Comparison of ENCODE assay signal across 20 mouse cellular contexts in the genomic region with DNA sequence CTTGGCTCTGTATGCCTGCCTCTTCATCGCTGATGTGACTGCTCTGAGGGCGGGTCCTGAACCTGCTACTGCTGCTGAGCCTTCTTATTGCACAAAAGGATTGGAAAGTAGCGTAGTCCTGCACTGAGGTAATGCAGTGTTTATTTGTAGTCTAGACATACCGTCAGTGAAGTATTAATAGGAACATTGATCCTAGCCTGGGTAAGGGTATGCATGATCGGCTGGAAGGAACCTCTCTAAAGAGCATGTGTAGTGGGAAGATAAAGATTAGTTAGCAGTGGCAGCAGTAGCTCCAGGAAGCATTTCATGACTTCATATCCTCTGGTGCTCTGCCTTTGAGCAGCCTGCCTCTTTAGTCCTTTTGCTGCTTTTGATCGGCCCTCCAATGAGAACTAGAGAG. TPM values are rescaled to one million over a fixed set of nuclear protein-coding genes. Genes with fewer than 3 reads are reported as not detected.
DNase-seq lines count a peak whose midpoint lies in the region; ATAC-seq and TF ChIP-seq lines count a peak whose summit lies in the region.
"Had no signal": no experiment of that assay in that cellular context is flagged by ENCODE, and none has a peak within 500 bp of the region (broad histone marks: within the 10 kb centered on the region; RNA-seq: fewer than 3 reads in every experiment).

No protein-coding gene starts in this region.

- peak overlapping the region; percentile 18 for H3K4me2 ChIP-seq in heart, embryonic 12.5 days
- H3K4me2 ChIP-seq in midbrain, embryonic 16.5 days (ENCODE audit: low read length) = no peak overlapping the region
- no peak overlapping the region for H3K4me2 ChIP-seq in midbrain, embryonic 11.5 days
- H3K4me2 ChIP-seq: lung, embryonic 15.5 days had no signal

- ATAC-seq in heart, embryonic 12.5 days (ENCODE audit: insufficient number of reproducible peaks, low FRiP score) = no peak
- no peak for ATAC-seq in midbrain, embryonic 16.5 days
- ATAC-seq in midbrain, embryonic 11.5 days (ENCODE audit: low FRiP score) = no peak
- peak; percentile 33 for ATAC-seq in granulocyte monocyte progenitor cell, adult 5-6 weeks (replicated peaks; ENCODE audit: poor library complexity, severe bottlenecking)

- no peak for TF ChIP-seq CTCF in small intestine, adult 2 months (IDR thresholded peaks at IDR 0.05; ENCODE audit: extremely low read depth, insufficient read length, insufficient replicate concordance, low read depth, low read length)

- no peak for DNase-seq in heart, postnatal 4 days
- no peak for DNase-seq in midbrain, embryonic 11.5 days (ENCODE audit: low spot score, missing footprints)
- no peak for DNase-seq in urinary bladder, adult 18-20 months (ENCODE audit: low spot score in 2 of 2)
- DNase-seq in urinary bladder, postnatal 4 days (ENCODE audit: low spot score in 2 of 2) = no peak
- DNase-seq: adrenal gland, postnatal 36 days; B cell, adult 2 months; heart, postnatal 14 days; kidney, adult 11 months; kidney, postnatal 25 days; right cerebral cortex, postnatal 4 days; thymus, postnatal 36 days had no signal

- H3K27ac ChIP-seq in heart, embryonic 12.5 days (ENCODE audit: poor library complexity, severe bottlenecking) = no peak overlapping the region
- 0 out of 2 replicates have a peak overlapping the region, but pooled peaks have one; percentile 5 for H3K27ac ChIP-seq in midbrain, embryonic 16.5 days (ENCODE audit: low read length)
- no peak overlapping the region for H3K27ac ChIP-seq in midbrain, embryonic 11.5 days (ENCODE audit: low read depth, low read length)
- H3K27ac ChIP-seq in small intestine, adult 2 months (ENCODE audit: insufficient read depth, low read depth, low read length) = no peak overlapping the region
- H3K27ac ChIP-seq: embryonic facial prominence, embryonic 10.5 days; lung, embryonic 15.5 days had no signal

- H3K4me1 ChIP-seq in heart, embryonic 12.5 days (replicated peaks) = 0 out of 2 replicates have a peak, but pooled peaks cover 8% of the 10 kb centered on the region
- H3K4me1 ChIP-seq in midbrain, embryonic 16.5 days (ENCODE audit: control insufficient read depth, insufficient read depth, low read length) = peaks cover 6% of the 10 kb centered on the region
- H3K4me1 ChIP-seq in midbrain, embryonic 11.5 days (ENCODE audit: control insufficient read depth, insufficient read depth, low read length) = no peaks in the 10 kb centered on the region
- peaks cover 8% of the 10 kb centered on the region for H3K4me1 ChIP-seq in small intestine, adult 2 months (ENCODE audit: control insufficient read depth, insufficient read depth, insufficient read length, low read length)
- H3K4me1 ChIP-seq: lung, embryonic 15.5 days had no signal

- no peaks in the 10 kb centered on the region for H3K9me3 ChIP-seq in heart, embryonic 12.5 days (replicated peaks)
- no peaks in the 10 kb centered on the region for H3K9me3 ChIP-seq in midbrain, embryonic 16.5 days (replicated peaks; ENCODE audit: control insufficient read depth, low read length, poor library complexity, severe bottlenecking)
- no peaks in the 10 kb centered on the region for H3K9me3 ChIP-seq in midbrain, embryonic 11.5 days (ENCODE audit: control insufficient read depth, low read length)
- H3K9me3 ChIP-seq: embryonic facial prominence, embryonic 10.5 days; lung, embryonic 15.5 days had no signal

- no peak for TF ChIP-seq POLR2A in small intestine, adult 2 months (IDR thresholded peaks at IDR 0.05; ENCODE audit: low read depth, low read length)

- H3K4me3 ChIP-seq in heart, embryonic 12.5 days = no peak overlapping the region
- no peak overlapping the region for H3K4me3 ChIP-seq in midbrain, embryonic 16.5 days (ENCODE audit: low read depth, low read length)
- H3K4me3 ChIP-seq in midbrain, embryonic 11.5 days (ENCODE audit: low read depth, low read length) = no peak overlapping the region
- H3K4me3 ChIP-seq in small intestine, adult 2 months (ENCODE audit: low read depth, low read length) = peak overlapping the region; percentile 24
- H3K4me3 ChIP-seq: embryonic facial prominence, embryonic 10.5 days; erythroblast, embryonic 14.5 days; lung, embryonic 15.5 days had no signal

- H3K27me3 ChIP-seq in heart, embryonic 12.5 days (replicated peaks) = peaks cover 7% of the 10 kb centered on the region; the same call in 1 of the 2 replicates
- no peaks in the 10 kb centered on the region for H3K27me3 ChIP-seq in midbrain, embryonic 16.5 days (ENCODE audit: control insufficient read depth, insufficient read depth, low read depth, low read length)
- no peaks in the 10 kb centered on the region for H3K27me3 ChIP-seq in midbrain, embryonic 11.5 days (ENCODE audit: control insufficient read depth, insufficient read depth, low read length)
- no peaks in the 10 kb centered on the region for H3K27me3 ChIP-seq in small intestine, adult 2 months (ENCODE audit: control insufficient read depth, insufficient read depth, low read length)

- no peak overlapping the region for H3K9ac ChIP-seq in heart, embryonic 12.5 days
- no peak overlapping the region for H3K9ac ChIP-seq in midbrain, embryonic 16.5 days (ENCODE audit: low read depth, low read length)
- no peak overlapping the region for H3K9ac ChIP-seq in midbrain, embryonic 11.5 days (ENCODE audit: low read length)
- H3K9ac ChIP-seq: lung, embryonic 15.5 days had no signal

- H3K36me3 ChIP-seq in heart, embryonic 12.5 days = no peaks in the 10 kb centered on the region
- no peaks in the 10 kb centered on the region for H3K36me3 ChIP-seq in midbrain, embryonic 16.5 days (ENCODE audit: control insufficient read depth, insufficient read depth, low read length)
- no peaks in the 10 kb centered on the region for H3K36me3 ChIP-seq in midbrain, embryonic 11.5 days (ENCODE audit: control insufficient read depth, insufficient read depth, low read length)
- no peaks in the 10 kb centered on the region for H3K36me3 ChIP-seq in small intestine, adult 2 months (ENCODE audit: control insufficient read depth, insufficient read depth, low read length)
- H3K36me3 ChIP-seq: embryonic facial prominence, embryonic 10.5 days; lung, embryonic 15.5 days had no signal

- 32% methylated on average over 6 of the region's 6 CpGs for WGBS in heart, embryonic 12.5 days
- 48% methylated on average over 6 of the region's 6 CpGs for WGBS in midbrain, embryonic 16.5 days
- WGBS in midbrain, embryonic 11.5 days = 57% methylated on average over 6 of the region's 6 CpGs
- 43% methylated on average over 6 of the region's 6 CpGs for WGBS in small intestine, adult 2 months

RNA-seq across cellular contexts. Expression of gene Gm1043, which starts 43.5 kb away (rescaled TPM):
- polyA plus RNA-seq in heart, embryonic 12.5 days (2016; fragmentation: Nextera tagmentation; extraction: Ambion mirVana) = not detected in 2 replicates
- total RNA-seq in heart, postnatal 4 days (2021) = not detected
- 2.3 and 3.0 TPM in 2 replicates for polyA plus RNA-seq in midbrain, embryonic 16.5 days (2015; fragmentation: Nextera tagmentation; extraction: Ambion mirVana)
- polyA plus RNA-seq in midbrain, embryonic 11.5 days (2014; fragmentation: Nextera tagmentation; extraction: Ambion mirVana) = 0.04 TPM in 2 replicates
- total RNA-seq in granulocyte monocyte progenitor cell, adult 5-6 weeks (2014; fragmentation: Nextera tagmentation) = not detected in 2 replicates
- total RNA-seq in granulocyte monocyte progenitor cell, adult 5-6 weeks (2017) = not detected in 2 replicates
- 0.32 and 0.85 TPM in 2 replicates for polyA plus RNA-seq in small intestine, adult 2 months (2012; rRNA removed)
- total RNA-seq: gastrocnemius, postnatal 4 days; liver, adult 2 months had no signal
- polyA plus RNA-seq: embryonic facial prominence, embryonic 10.5 days; erythroblast, embryonic 14.5 days; lung, embryonic 15.5 days had no signal

RNA-seq across cellular contexts. Expression of gene Wfs1, which starts 52.6 kb away (rescaled TPM):
- 32.0 and 32.7 TPM in 2 replicates for polyA plus RNA-seq in heart, embryonic 12.5 days (2016; fragmentation: Nextera tagmentation; extraction: Ambion mirVana)
- total RNA-seq in heart, postnatal 4 days (2021) = 10 to 100 TPM; 26.3 to 27.7 TPM
- 10.3 and 11.1 TPM in 2 replicates for polyA plus RNA-seq in midbrain, embryonic 16.5 days (2015; fragmentation: Nextera tagmentation; extraction: Ambion mirVana)
- polyA plus RNA-seq in midbrain, embryonic 11.5 days (2014; fragmentation: Nextera tagmentation; extraction: Ambion mirVana) = 6.4 and 7.0 TPM in 2 replicates
- total RNA-seq in granulocyte monocyte progenitor cell, adult 5-6 weeks (2014; fragmentation: Nextera tagmentation) = 6.1 and 6.6 TPM in 2 replicates
- 2.7 and 4.6 TPM in 2 replicates for total RNA-seq in granulocyte monocyte progenitor cell, adult 5-6 weeks (2017)
- 16.7 and 23.5 TPM in 2 replicates for polyA plus RNA-seq in small intestine, adult 2 months (2012; rRNA removed)
